Mouse (Mus musculus) liver, embryonic 12.5 days (tissue): ENCODE data around the gene Zcchc24. TPM values are rescaled to one million over a fixed set of nuclear protein-coding genes. Genes with fewer than 3 reads are reported as not detected.

Experiments used
- polyA plus RNA-seq: library from polyadenylated mRNA; unstranded; fragments of >200 nt; fragmentation: Nextera tagmentation; extraction: Ambion mirVana; gene quantifications from 2 replicates; pipeline ENCODE4 v1.2.1, GENCODE M21; 2016

Gene Zcchc24
- polyA plus RNA-seq, 1 experiment from 2014 or later = 6.9 TPM

Other genes with a start within 250 kb of the Zcchc24 start
- gene Ppif, start 74.9 kb downstream of the Zcchc24 start, polyA plus RNA-seq = 46.8 and 48.4 TPM in 2 replicates
- 10.1 and 10.5 TPM in 2 replicates for gene Anxa11, start 73.1 kb upstream of the Zcchc24 start, polyA plus RNA-seq
- gene Plac9a, start 134.1 kb upstream of the Zcchc24 start, polyA plus RNA-seq = 0.84 TPM in 1 of 2 replicates, not detected in the other
- 0.92 and 1.4 TPM in 2 replicates for gene Tmem254a, start 158.6 kb upstream of the Zcchc24 start, polyA plus RNA-seq
- not detected in 2 replicates for gene Cphx1, start 169.3 kb upstream of the Zcchc24 start, polyA plus RNA-seq
- gene Duxbl1, start 209.5 kb upstream of the Zcchc24 start, polyA plus RNA-seq = 0.20 TPM in 1 of 2 replicates, not detected in the other